Mouse (Mus musculus) erythroblast, embryonic 14.5 days (primary cell): ENCODE data around the gene Lrp2. TPM values are rescaled to one million over a fixed set of nuclear protein-coding genes. Genes with fewer than 3 reads are reported as not detected.

Source experiments
- H3K27me3 ChIP-seq: 2 replicates; pipeline ENCODE4 v1.6.1; 2012; ENCODE audit warnings: inconsistent platforms; ENCODE audit not compliant: control insufficient read depth
- H3K36me3 ChIP-seq: 2 replicates; pipeline ENCODE4 v1.6.1; 2012; ENCODE audit warnings: mild to moderate bottlenecking, inconsistent platforms; ENCODE audit not compliant: control insufficient read depth
- H3K4me1 ChIP-seq: 2 replicates; pipeline ENCODE4 v1.6.1; 2012; ENCODE audit warnings: inconsistent platforms; ENCODE audit not compliant: control insufficient read depth
- H3K4me3 ChIP-seq: replicated peaks from 2 replicates; pipeline ENCODE3; 2012; ENCODE audit warnings: moderate library complexity, mild to moderate bottlenecking, inconsistent platforms
- H3K9me3 ChIP-seq: 2 replicates; pipeline ENCODE4 v1.6.1; 2012; ENCODE audit warnings: low read length, inconsistent platforms, mixed read lengths; ENCODE audit not compliant: control insufficient read depth
- GATA1 ChIP-seq: IDR thresholded peaks from 2 replicates; pipeline ENCODE4 v1.6.1; 2012; ENCODE audit warnings: low read length, inconsistent platforms, mixed read lengths
- TAL1 ChIP-seq: IDR thresholded peaks from 3 replicates; pipeline ENCODE4 v1.6.1; 2012; ENCODE audit warnings: low read length, inconsistent platforms, mixed read lengths
- polyA plus RNA-seq: library from polyadenylated mRNA; stranded (reverse); fragments of >175 nt; gene quantifications from 2 replicates; pipeline ENCODE4 v1.2.3, GENCODE M21; 2012

Lrp2 gene
- polyA plus RNA-seq, 1 experiment, result not detected

DNA sequence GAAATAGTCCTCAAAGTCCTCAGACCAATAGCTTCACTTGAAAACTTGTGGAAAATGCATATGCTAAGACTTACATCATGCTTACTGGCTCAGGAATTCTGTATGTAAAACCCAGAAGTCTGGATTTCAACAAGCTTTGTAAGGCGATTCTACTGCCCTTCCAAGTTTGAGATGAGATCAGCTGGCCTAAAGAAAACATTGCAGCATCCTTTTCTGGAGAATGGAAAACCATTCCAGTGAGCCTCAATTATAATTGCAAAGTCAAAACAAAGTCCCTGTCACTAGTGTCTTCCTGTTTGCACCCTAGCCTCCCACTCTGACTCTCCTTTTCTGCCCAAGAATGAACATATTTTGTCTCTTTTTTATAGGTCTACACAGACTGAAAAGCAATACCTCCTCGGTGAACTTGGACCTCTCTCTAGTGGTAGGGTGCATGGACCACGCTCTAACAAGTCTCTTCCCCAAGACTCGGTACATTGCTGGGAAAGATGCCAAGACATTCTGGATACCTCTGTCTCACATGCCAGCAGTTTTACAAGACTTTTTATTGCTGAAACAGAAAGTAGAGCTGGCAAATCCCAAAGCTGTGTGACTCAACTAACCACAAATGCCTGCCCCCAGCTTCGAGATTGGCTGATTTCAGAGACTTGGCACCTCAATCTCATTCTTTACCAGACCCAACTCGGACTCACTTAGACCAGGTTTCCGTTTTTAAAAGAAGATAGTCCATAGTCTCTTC is 184.8 kb downstream of the Lrp2 start:
- no peaks in the 10 kb centered on the region for H3K27me3 ChIP-seq
- no peaks in the 10 kb centered on the region for H3K36me3 ChIP-seq
- H3K4me1 ChIP-seq, result no peaks in the 10 kb centered on the region
- H3K4me3 ChIP-seq, result no peak overlapping the region
- no peaks in the 10 kb centered on the region for H3K9me3 ChIP-seq
- TF ChIP-seq TAL1 (no peak), GATA1 (no peak)

DNA sequence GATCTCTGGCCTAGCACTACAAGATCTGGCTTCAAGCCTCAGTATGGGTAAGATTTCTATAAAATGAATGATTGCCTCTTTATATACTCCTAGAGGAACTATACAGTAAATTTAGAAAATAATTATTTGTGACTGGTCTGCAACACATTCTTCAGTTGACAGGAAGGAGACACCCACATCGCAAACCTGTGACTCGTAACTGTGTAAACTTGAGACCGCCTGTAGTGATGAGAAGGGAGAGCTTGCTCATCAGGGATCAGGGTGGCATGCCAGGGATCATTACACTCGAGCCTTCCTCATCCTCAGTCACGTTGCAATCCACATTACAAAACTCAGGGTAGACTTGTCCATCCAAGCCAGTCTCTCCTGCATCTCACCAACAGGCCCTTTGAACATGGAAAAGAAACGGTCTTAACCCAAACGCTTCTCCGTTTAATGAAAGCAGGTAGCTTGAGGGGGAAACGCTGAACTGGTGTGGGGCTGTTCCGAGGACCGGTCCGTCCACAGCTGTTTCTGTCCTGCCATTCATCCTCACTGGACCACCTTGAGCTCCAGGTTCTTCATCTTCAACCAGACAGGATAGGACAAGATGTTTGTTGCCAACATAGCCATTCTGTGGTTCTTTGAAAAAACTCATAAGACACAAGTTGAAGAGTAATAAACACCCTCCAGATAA is 189.0 kb downstream of the Lrp2 start:
- no peaks in the 10 kb centered on the region for H3K27me3 ChIP-seq
- H3K4me1 ChIP-seq, result no peaks in the 10 kb centered on the region
- H3K9me3 ChIP-seq, result no peaks in the 10 kb centered on the region
- H3K4me3 ChIP-seq, result no peak overlapping the region
- TF ChIP-seq TAL1, result no peak
- TF ChIP-seq GATA1, result no peak
- H3K36me3 ChIP-seq, result no peaks in the 10 kb centered on the region; the same call in 1 of the 2 replicates

DNA sequence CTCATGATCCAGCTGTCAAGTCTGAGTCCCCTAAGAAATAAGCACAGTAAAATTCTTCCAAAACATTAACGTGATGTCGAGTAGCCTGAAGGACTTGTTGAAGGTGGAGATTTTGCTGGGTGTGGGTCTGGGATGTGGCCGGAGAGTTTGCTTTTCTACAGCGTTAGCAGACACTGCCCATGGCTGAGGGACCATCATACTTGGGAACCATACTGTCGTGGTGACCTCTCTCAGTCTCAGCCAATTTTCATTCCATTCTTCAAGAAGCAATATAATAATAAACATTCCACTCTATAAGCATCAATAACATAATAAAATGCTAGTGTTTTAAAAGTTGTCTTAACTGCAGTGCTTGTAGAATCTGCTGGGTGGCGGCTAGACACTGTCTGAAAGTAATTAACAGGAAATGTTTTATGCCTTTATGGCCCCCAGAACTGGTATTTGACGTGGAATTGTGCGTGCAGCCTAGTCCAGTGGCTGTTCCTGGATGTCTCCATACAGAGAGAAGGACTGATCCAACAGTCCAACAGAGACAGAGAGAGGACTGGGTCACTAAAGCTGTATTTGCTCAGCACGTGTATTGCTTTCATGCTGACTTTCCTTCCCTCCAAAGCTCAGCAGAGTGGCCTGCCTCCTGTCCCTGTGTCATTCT is 190.1 kb downstream of the Lrp2 start:
- Histone ChIP-seq H3K27me3 (no peaks in the 10 kb centered on the region), H3K9me3 (no peaks in the 10 kb centered on the region), H3K4me3 (no peak overlapping the region), H3K4me1 (no peaks in the 10 kb centered on the region), H3K36me3 (no peaks in the 10 kb centered on the region; the same call in 1 of the 2 replicates)
- no peak for TF ChIP-seq TAL1
- TF ChIP-seq GATA1, result no peak

GRCm38 (mm10) chr2:69393947-69394346 is 191.9 kb downstream of the Lrp2 start:
- Histone ChIP-seq H3K27me3 (no peaks in the 10 kb centered on the region), H3K4me1 (no peaks in the 10 kb centered on the region), H3K36me3 (no peaks in the 10 kb centered on the region; the same call in 1 of the 2 replicates), H3K4me3 (no peak overlapping the region), H3K9me3 (no peaks in the 10 kb centered on the region)
- TF ChIP-seq GATA1 (no peak), TAL1 (no peak)

DNA sequence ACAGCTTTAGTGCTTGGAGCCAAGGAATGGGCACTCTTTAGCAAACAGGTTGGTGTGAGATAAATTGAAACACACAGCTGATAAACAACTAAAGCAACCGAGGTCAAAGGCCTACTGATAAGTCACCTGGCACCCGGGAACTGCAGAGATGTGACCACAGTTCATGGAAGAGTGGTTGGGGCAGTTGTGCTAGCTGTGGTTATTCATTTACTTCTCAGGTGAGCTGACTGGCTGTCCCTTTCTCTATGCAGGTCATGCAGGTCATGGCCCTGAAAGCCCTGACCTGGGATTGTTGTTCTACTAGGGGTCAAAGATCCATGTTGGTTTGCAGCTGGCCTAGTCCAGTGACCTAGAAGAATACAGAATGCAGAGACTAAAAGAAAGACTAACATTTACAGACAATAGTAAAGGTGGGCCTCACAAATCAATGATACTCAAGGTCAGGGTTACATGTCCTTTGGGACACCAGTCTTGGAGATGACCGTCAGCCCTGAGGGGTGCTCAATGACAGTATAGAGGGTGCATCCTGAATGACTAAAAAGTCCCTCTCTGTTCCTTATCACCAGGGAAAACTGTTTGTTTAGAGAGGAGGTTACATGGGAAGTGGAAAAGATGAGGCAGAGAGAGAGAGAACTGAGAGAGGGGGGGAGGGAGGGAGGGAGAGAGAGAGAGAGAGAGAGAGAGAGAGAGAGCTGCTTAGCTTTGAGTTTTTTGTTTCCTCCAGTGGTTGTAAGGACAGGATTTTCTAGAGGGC is 199.6 kb downstream of the Lrp2 start:
- no peaks in the 10 kb centered on the region for H3K4me1 ChIP-seq
- TF ChIP-seq GATA1 (no peak), TAL1 (no peak)
- H3K4me3 ChIP-seq, result no peak overlapping the region
- H3K36me3 ChIP-seq, result no peaks in the 10 kb centered on the region
- H3K27me3 ChIP-seq, result no peaks in the 10 kb centered on the region
- H3K9me3 ChIP-seq, result no peaks in the 10 kb centered on the region

DNA sequence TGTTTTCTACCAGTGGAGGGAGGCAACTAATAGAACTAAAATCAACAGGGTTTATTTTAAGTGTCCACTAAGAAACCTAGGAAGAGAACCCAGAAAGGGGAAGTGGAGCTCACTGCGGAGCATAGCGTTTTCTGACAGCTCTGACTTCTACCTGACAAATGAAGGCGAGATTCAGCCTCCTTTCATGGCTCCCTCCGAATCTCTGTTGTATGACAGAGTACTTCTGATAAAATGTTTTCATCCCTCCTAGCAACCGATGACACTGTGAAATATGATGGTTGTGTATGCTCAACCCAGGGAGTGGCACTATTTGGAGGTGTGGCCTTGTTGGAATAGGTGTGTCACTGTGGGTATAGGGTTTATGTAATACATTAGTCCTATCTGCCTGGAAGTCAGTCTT is 203.0 kb downstream of the Lrp2 start:
- Histone ChIP-seq H3K36me3 (no peaks in the 10 kb centered on the region), H3K27me3 (no peaks in the 10 kb centered on the region), H3K9me3 (no peaks in the 10 kb centered on the region), H3K4me3 (no peak overlapping the region), H3K4me1 (no peaks in the 10 kb centered on the region)
- TF ChIP-seq TAL1, result no peak
- TF ChIP-seq GATA1, result no peak

DNA sequence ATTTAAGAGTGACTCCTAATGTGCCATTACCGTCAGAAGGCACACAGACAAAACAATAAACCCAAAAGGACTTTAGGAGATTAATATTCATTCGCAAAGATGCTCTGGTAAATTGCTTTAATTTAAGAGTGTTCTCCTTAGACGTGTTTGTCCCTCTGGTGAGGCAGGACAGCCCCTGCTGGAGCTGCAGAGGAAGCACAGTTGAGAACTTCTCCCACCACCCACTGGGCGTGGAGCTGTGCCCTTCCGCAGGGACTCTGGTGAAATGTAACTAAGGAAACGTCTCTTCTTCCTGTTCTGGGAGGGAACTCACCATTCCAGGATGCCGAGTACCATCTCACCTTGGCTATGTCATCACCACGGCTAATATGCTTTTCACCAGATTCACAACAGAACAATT is 204.1 kb downstream of the Lrp2 start:
- TF ChIP-seq GATA1, result no peak
- TF ChIP-seq TAL1, result no peak
- no peak overlapping the region for H3K4me3 ChIP-seq

GRCm38 (mm10) chr2:69380281-69380680 is 205.6 kb downstream of the Lrp2 start, which contains the start of gene Dhrs9:
TSS of gene Dhrs9 (plus strand) at chr2:69380445.
- Histone ChIP-seq H3K9me3 (no peaks in the 10 kb centered on the region), H3K27me3 (no peaks in the 10 kb centered on the region), H3K4me1 (no peaks in the 10 kb centered on the region), H3K36me3 (no peaks in the 10 kb centered on the region), H3K4me3 (no peak within 1 kb of the TSS)
- no peak for TF ChIP-seq TAL1
- TF ChIP-seq GATA1, result no peak

More for the DNA sequence above, 204.1 kb downstream of the Lrp2 start:
- H3K4me1 ChIP-seq, result no peaks in the 10 kb centered on the region
- no peaks in the 10 kb centered on the region for H3K9me3 ChIP-seq
- no peaks in the 10 kb centered on the region for H3K27me3 ChIP-seq
- H3K36me3 ChIP-seq, result no peaks in the 10 kb centered on the region
